Mouse (Mus musculus) lung, postnatal 10 days (tissue): ENCODE measurements at regions not wholly inside any gene's neighbourhood (a gene's known extent, or its start where the extent isn't known, plus 50 kb on each side); places are given as distances from the start of the nearest gene placed in this dataset.
A peak's percentile ranks its signal among the peaks of the same experiment; 100 is the strongest.

Source experiments
- DNase-seq: peaks from one replicate; pipeline ENCODE4 v3.0.0; 2021

GRCm38 (mm10) chr6:117279786-117280411, 111.6 kb downstream of the Cxcl12 start:
- no peak for DNase-seq

GRCm38 (mm10) chr6:117280911-117281310, 112.6 kb downstream of the Cxcl12 start:
- DNase-seq: no peak

- DNase-seq: no peak
Measured at GRCm38 (mm10) chr6:117283616-117284015, 115.3 kb downstream of the Cxcl12 start.

GRCm38 (mm10) chr6:117284376-117285106, 116.2 kb downstream of the Cxcl12 start:
- DNase-seq: no peak

GRCm38 (mm10) chr6:117287396-117287795, 119.1 kb downstream of the Cxcl12 start:
- DNase-seq: no peak

GRCm38 (mm10) chr6:117293780-117294465, 125.6 kb downstream of the Cxcl12 start:
- no peak for DNase-seq

- no peak for DNase-seq
Measured at GRCm38 (mm10) chr6:117297918-117298317, 129.6 kb downstream of the Cxcl12 start.

GRCm38 (mm10) chr6:117299503-117300288, 131.4 kb downstream of the Cxcl12 start:
- DNase-seq: peak; percentile 20

- DNase-seq: no peak
Measured at GRCm38 (mm10) chr6:117303361-117303760, 135.0 kb downstream of the Cxcl12 start.

GRCm38 (mm10) chr6:117305736-117306250, 137.5 kb downstream of the Cxcl12 start:
- DNase-seq: no peak

GRCm38 (mm10) chr6:117308636-117309035, 140.3 kb downstream of the Cxcl12 start:
- no peak for DNase-seq

GRCm38 (mm10) chr6:117312891-117313781, 144.8 kb downstream of the Cxcl12 start:
- DNase-seq: no peak

GRCm38 (mm10) chr6:117313944-117314566, 145.7 kb downstream of the Cxcl12 start:
- DNase-seq: no peak

GRCm38 (mm10) chr6:117323301-117323700, 155.0 kb downstream of the Cxcl12 start:
- no peak for DNase-seq

GRCm38 (mm10) chr6:117323850-117324249, 155.5 kb downstream of the Cxcl12 start:
- DNase-seq: no peak

- no peak for DNase-seq
Measured at GRCm38 (mm10) chr6:117326835-117327775, 158.8 kb downstream of the Cxcl12 start.

- no peak for DNase-seq
Measured at GRCm38 (mm10) chr6:117329164-117329939, 161.0 kb downstream of the Cxcl12 start.

- no peak for DNase-seq
Measured at GRCm38 (mm10) chr6:117330198-117330597, 161.9 kb downstream of the Cxcl12 start.

- no peak for DNase-seq
Measured at GRCm38 (mm10) chr6:117330726-117331360, 162.5 kb downstream of the Cxcl12 start.
